Mouse (Mus musculus) MEL (cell line): Measurements from ENCODE around the gene Gnai1.

ENCODE experiments used
- CTCF ChIP-seq, 3 experiments: IDR thresholded peaks in 2 of 3; conservative IDR thresholded peaks in 1 of 3; 2 replicates each; pipeline ENCODE4 v1.5.1; 2011 to 2012; ENCODE audit warnings: low read length in 3 of 3, low read depth in 2 of 3, mild to moderate bottlenecking in 2 of 3, improper control_type of control experiment in 1 of 3, inconsistent platforms in 1 of 3, mixed read lengths in 1 of 3, moderate library complexity in 1 of 3; ENCODE audit not compliant: control insufficient read depth in 1 of 3, insufficient read depth in 1 of 3, poor library complexity in 1 of 3, severe bottlenecking in 1 of 3
- KAT2A ChIP-seq: conservative IDR thresholded peaks from 2 replicates; pipeline ENCODE4 v1.6.1; 2012; ENCODE audit warnings: low read depth, low read length, improper control_type of control experiment, inconsistent platforms
- MXI1 ChIP-seq: IDR thresholded peaks from 2 replicates; pipeline ENCODE4 v1.6.1; 2011; ENCODE audit warnings: mild to moderate bottlenecking, low read depth, low read length, improper control_type of control experiment
- POLR2A ChIP-seq, 2 experiments: IDR thresholded peaks; 2 replicates each; pipeline ENCODE4 v1.6.1; 2011 to 2012; ENCODE audit warnings: low read length in 2 of 2, mild to moderate bottlenecking in 2 of 2, control low read depth in 1 of 2, improper control_type of control experiment in 1 of 2, low read depth in 1 of 2, moderate library complexity in 1 of 2; ENCODE audit not compliant: control insufficient read depth in 1 of 2, insufficient read depth in 1 of 2, poor library complexity in 1 of 2
- POLR2AphosphoS2 ChIP-seq: IDR thresholded peaks from 2 replicates; pipeline ENCODE4 v1.6.1; 2011; ENCODE audit warnings: low read length, improper control_type of control experiment
- ZNF384 ChIP-seq: IDR thresholded peaks from 2 replicates; pipeline ENCODE4 v1.6.1; 2012; ENCODE audit warnings: low read depth, mild to moderate bottlenecking, inconsistent platforms, low read length, improper control_type of control experiment

GRCm38 (mm10) chr5:18288079-18288478, 72.1 kb downstream of the Gnai1 start:
- TF ChIP-seq POLR2A (IDR thresholded peaks at IDR 0.05; ENCODE audit: control insufficient read depth in 1 of 2, insufficient read depth in 1 of 2, low read depth in 1 of 2, low read length in 2 of 2, poor library complexity in 1 of 2) (no peak), CTCF (IDR thresholded peaks at IDR 0.05 in 2 of 3, conservative IDR thresholded peaks at IDR 0.05 in 1 of 3; ENCODE audit: control insufficient read depth in 1 of 3, insufficient read depth in 1 of 3, low read depth in 2 of 3, low read length in 3 of 3, poor library complexity in 1 of 3, severe bottlenecking in 1 of 3) (no peak), POLR2AphosphoS2 (no peak), KAT2A (no peak), MXI1 (no peak), ZNF384 (no peak)
